Mouse (Mus musculus): ENCODE measurements at regions not wholly inside any gene's neighbourhood (a gene's known extent, or its start where the extent isn't known, plus 50 kb on each side); places are given as distances from the start of the nearest gene placed in this dataset.

DNA sequence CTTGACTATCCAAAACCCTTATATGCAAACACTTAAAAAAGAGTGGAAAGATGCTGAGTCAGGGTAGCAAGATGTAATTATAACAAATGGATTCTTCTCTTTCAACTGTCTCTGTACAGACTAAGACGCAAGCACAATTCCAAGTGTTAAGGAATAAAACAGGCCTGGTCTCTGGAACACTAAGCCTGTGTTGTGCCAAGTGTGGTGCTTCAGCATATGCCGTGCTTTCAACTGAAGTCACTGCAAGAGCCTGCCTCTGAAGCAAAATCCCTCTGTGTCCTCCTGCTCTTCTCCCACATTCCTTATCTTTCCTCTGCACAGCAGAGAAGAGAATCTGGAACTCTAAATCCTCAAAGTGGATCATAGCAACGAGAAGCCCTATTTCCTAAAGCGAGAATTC, 59.7 kb downstream of the Tmsb4x start:
- TF ChIP-seq POLR2A (IDR thresholded peaks at IDR 0.05; ENCODE audit: insufficient read depth, low read depth, low read length): no peak
- TF ChIP-seq CTCF (IDR thresholded peaks at IDR 0.05): no peak
